Mouse (Mus musculus) effector memory CD4-positive, alpha-beta T cell, adult 7 months (primary cell): ENCODE data around the gene Hist1h3e. TPM values are rescaled to one million over a fixed set of nuclear protein-coding genes. Genes with fewer than 3 reads are reported as not detected.

Source experiments
- polyA plus RNA-seq: library from polyadenylated mRNA; unstranded; fragments of 100-300 nt; shearing (Covaris generic); gene quantifications from one replicate; pipeline ENCODE4 v1.2.1, GENCODE M21; 2017

Hist1h3e gene
- 0.98 TPM for polyA plus RNA-seq

GRCm38 (mm10) chr13:23561883-23562659 is at the start of gene Hist1h3e:
TSS of gene Hist1h3e (minus strand) at chr13:23562369.

DNA sequence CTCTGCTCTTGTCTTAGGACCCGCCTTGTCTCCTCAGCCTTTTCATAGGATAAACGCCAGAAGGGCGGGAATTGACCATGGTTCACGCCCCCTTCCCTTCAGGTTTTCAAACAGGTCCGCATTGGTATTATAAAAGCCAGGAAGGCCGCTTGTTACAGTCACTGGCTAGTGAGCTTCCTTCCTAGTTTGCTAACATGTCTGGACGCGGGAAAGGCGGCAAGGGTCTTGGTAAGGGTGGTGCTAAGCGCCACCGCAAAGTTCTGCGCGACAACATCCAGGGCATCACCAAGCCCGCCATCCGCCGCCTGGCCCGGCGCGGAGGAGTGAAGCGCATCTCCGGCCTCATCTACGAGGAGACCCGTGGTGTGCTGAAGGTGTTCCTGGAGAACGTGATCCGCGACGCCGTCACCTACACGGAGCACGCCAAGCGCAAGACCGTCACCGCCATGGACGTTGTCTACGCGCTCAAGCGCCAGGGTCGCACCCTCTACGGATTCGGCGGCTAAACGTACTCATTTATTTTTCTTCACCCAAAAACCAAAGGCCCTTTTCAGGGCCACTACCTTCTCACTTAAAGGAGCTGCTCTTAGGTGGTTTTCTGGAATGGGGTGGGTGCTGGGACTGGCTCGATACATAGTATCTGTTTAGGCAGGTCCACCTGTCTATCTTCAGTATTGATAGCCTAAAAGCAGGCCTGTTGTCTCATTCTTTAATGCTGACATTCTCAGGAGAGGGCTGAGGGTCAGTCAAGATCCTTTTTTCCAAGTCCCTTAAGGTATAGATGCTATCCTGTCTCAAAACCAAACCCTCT is 19.4 kb upstream of the Hist1h3e start, which contains the start of gene Hist1h4d:
Hist1h4d (plus strand) TSS at position 191 of the 811 bp plus-strand sequence.

GRCm38 (mm10) chr13:23575271-23575851 is 13.2 kb upstream of the Hist1h3e start, which contains the start of gene Hist1h3d:
TSS of gene Hist1h3d (plus strand) at chr13:23575763.

GRCm38 (mm10) chr13:23573898-23574524 is 11.8 kb upstream of the Hist1h3e start, which contains the start of the genes Hist1h2bf and Hist1h2ad:
TSS of gene Hist1h2bf (minus strand) at chr13:23574196.
TSS of gene Hist1h2ad (plus strand) at chr13:23574381.

GRCm38 (mm10) chr13:23571022-23571503 is 8.9 kb upstream of the Hist1h3e start, which contains the start of the genes Hist1h2ae and Hist1h2bg:
TSS of gene Hist1h2ae (minus strand) at chr13:23571220.
TSS of gene Hist1h2bg (plus strand) at chr13:23571396.

DNA sequence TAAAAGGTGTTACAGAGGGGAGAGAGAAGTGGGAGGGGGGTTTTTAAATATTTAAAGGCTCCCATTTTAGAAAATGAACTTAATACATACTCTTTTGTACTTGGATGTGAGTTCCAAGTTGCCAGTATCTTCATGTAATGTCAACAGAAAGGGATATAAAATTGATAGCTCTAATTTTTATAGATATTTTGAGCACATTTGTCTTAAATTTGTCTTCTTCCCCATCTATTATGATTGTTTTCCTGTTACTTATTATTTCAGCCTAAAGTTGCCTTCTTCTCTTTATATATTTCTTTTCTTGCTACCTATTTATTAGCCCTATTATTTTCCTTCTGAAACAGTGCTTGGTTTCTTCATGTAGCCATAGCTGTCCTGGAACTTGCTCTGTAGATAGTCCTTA is 9.2 kb downstream of the Hist1h3e start, which contains the start of gene Hist1h1d:
Hist1h1d (plus strand) TSS at position 301 of the 400 bp plus-strand sequence.

GRCm38 (mm10) chr13:23551146-23551834 is 10.9 kb downstream of the Hist1h3e start, which contains the start of gene Hist1h4f:
TSS of gene Hist1h4f (minus strand) at chr13:23551648.

GRCm38 (mm10) chr13:23543965-23544786 is 18.0 kb downstream of the Hist1h3e start, which contains the start of gene Hist1h3f:
TSS of gene Hist1h3f (plus strand) at chr13:23544052.

DNA sequence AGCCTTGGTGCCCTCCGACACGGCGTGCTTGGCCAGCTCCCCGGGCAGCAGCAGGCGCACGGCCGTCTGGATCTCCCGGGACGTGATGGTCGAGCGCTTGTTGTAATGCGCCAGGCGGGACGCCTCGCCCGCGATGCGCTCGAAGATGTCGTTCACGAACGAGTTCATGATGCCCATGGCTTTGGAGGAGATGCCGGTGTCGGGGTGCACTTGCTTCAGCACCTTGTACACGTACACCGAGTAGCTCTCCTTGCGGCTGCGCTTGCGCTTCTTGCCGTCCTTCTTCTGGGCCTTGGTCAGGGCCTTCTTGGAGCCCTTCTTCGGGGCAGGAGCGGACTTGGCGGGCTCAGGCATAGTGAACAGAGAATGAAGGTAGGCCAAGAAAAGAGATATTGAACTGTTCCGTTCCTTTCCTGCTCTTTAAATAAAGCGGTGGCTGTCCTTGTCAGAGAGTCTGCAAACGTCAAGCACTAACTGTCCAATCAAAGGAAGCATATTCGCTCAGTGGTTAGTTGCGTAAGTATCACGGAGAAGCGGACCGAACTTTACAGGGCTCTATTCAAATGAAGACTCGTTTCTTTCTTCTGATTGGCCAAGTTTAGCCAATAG is 19.1 kb downstream of the Hist1h3e start, which contains the start of gene Hist1h2bh:
Hist1h2bh (minus strand) TSS at position 394 of the 609 bp plus-strand sequence.

DNA sequence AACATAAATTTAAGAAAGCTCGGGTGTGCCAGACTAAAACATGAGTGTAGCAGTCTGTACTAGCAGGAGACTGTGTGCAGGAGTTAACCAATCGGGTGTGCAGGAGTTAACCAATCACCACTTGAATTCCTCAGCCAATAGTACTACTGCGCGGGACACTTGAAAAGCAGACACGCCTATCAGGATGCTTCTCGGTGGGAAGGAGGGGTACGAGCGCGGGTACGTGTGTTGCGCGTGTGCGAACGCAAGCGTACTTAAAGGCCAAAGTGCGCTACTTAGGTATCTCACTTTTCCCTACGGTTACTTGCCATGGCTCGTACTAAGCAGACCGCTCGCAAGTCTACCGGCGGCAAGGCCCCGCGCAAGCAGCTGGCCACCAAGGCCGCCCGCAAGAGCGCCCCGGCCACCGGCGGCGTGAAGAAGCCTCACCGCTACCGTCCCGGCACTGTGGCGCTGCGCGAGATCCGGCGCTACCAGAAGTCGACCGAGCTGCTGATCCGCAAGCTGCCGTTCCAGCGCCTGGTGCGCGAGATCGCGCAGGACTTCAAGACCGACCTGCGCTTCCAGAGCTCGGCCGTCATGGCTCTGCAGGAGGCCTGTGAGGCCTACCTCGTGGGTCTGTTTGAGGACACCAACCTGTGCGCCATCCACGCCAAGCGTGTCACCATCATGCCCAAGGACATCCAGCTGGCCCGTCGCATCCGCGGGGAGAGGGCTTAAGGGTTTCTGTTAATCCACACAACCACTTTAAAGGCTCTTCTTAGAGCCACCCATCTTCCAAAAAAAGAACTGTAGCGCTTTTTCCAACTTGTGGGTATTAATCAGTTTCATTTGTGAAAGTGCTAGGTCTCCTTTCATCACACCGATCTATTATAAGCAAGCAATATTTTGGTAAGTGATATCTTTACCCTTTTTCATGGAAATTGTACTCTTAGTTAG is 26.8 kb downstream of the Hist1h3e start, which contains the start of gene Hist1h3g:
Hist1h3g (plus strand) TSS at position 286 of the 939 bp plus-strand sequence.

GRCm38 (mm10) chr13:23533560-23534367 is 28.4 kb downstream of the Hist1h3e start, which contains the start of gene Hist1h2af:
TSS of gene Hist1h2af (plus strand) at chr13:23533906.

GRCm38 (mm10) chr13:23530901-23531875 is 31.0 kb downstream of the Hist1h3e start, which contains the start of gene Hist1h4h:
TSS of gene Hist1h4h (plus strand) at chr13:23531050.

